In the genomic region with DNA sequence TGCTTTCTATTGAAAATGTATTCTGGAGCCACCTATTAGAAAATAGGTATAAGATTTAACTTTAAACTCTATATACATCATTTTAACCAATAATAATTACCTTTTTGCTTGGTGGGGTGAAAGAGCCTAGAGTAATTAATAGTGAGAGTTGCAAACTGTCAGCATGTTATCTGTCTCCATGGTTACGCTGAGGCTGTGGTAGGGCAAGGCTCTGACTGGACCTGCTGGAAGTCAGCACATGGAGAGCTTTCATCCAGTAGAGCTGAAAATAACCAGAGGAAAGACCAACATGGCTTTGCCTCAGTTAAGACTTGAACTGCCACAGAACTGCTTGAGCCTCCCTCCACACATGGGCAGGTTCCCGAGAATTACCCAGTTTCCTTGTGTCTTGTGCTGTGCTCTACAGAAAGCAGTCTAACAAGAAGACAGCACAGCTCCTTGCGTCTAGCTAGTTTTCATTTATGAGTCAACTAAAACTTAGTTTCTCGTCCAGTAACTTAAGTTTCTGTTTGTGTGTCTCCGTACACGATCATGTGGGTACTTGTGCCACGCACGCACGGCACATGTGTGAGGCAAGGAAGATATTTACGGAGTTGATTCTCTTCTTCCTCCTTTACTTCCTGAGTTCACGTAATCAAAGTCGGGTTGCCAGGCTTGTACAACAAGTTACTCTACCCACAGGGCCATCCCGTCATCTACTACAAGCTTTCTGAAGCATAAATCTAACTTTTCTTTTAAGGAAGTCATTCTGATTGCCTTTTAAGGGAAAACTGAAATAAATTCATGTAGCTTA, we compare ENCODE assay signal across 23 mouse cellular contexts.
DNase-seq lines count a peak whose midpoint lies in the region; ATAC-seq lines count a peak whose summit lies in the region.
"Had no signal": no experiment of that assay in that cellular context is flagged by ENCODE, and none has a peak within 500 bp of the region (broad histone marks: within the 10 kb centered on the region; RNA-seq: fewer than 3 reads in every experiment).

No protein-coding gene starts in this region.

- no peak for DNase-seq in heart, adult 8-10 months (ENCODE audit: low spot score)
- peak; percentile 3 for DNase-seq in T-cell, adult 2 months (ENCODE audit: low spot score)
- no peak for DNase-seq in left cerebral cortex, postnatal 25 days (ENCODE audit: low spot score in 2 of 2)
- DNase-seq: adrenal gland, postnatal 36 days; cerebellum, adult 11 months; cerebellum, postnatal 14 days; gastrocnemius, postnatal 36 days; kidney, adult 11 months; kidney, postnatal 4 days; layer of hippocampus, adult 9-11 months; liver, embryonic 13.5 days; lung, embryonic 14.5 days; right cerebral cortex, postnatal 4 days; thymus, postnatal 25 days had no signal

- peaks cover 12% of the 10 kb centered on the region for H3K4me1 ChIP-seq in heart, embryonic 12.5 days (replicated peaks)
- H3K4me1 ChIP-seq in forebrain, embryonic 13.5 days: peaks cover 1% of the 10 kb centered on the region; the same call in 1 of the 2 replicates
- H3K4me1 ChIP-seq: embryonic facial prominence, embryonic 12.5 days; kidney, embryonic 15.5 days; liver, embryonic 13.5 days had no signal

- 0 out of 2 replicates have a peak overlapping the region, but pooled peaks have one; percentile 1 for H3K27ac ChIP-seq in heart, embryonic 12.5 days (ENCODE audit: poor library complexity, severe bottlenecking)
- H3K27ac ChIP-seq in forebrain, embryonic 13.5 days: no peak overlapping the region
- H3K27ac ChIP-seq: embryonic facial prominence, embryonic 12.5 days; hindbrain, embryonic 13.5 days; kidney, embryonic 15.5 days; liver, embryonic 13.5 days; midbrain, embryonic 12.5 days; stomach, embryonic 15.5 days had no signal

- H3K4me3 ChIP-seq in heart, embryonic 12.5 days: no peak overlapping the region
- H3K4me3 ChIP-seq in forebrain, embryonic 13.5 days: no peak overlapping the region
- H3K4me3 ChIP-seq: embryonic facial prominence, embryonic 12.5 days; hindbrain, embryonic 13.5 days; kidney, embryonic 15.5 days; liver, embryonic 13.5 days; midbrain, embryonic 12.5 days; stomach, embryonic 15.5 days had no signal

- H3K9me3 ChIP-seq in heart, embryonic 12.5 days (replicated peaks): no peaks in the 10 kb centered on the region
- no peaks in the 10 kb centered on the region for H3K9me3 ChIP-seq in forebrain, embryonic 13.5 days (replicated peaks)
- H3K9me3 ChIP-seq: embryonic facial prominence, embryonic 12.5 days; hindbrain, embryonic 13.5 days; kidney, embryonic 15.5 days; liver, embryonic 13.5 days; midbrain, embryonic 12.5 days; stomach, embryonic 15.5 days had no signal

- H3K36me3 ChIP-seq in heart, embryonic 12.5 days: peaks cover 20% of the 10 kb centered on the region
- peaks cover 10% of the 10 kb centered on the region for H3K36me3 ChIP-seq in forebrain, embryonic 13.5 days (ENCODE audit: poor library complexity, severe bottlenecking)
- H3K36me3 ChIP-seq: stomach, embryonic 15.5 days had no signal

- H3K27me3 ChIP-seq in heart, embryonic 12.5 days (replicated peaks): no peaks in the 10 kb centered on the region
- H3K27me3 ChIP-seq in forebrain, embryonic 13.5 days: no peaks in the 10 kb centered on the region
- H3K27me3 ChIP-seq: embryonic facial prominence, embryonic 12.5 days; hindbrain, embryonic 13.5 days; kidney, embryonic 15.5 days; liver, embryonic 13.5 days; midbrain, embryonic 12.5 days; stomach, embryonic 15.5 days had no signal

- 81% methylated on average over 13 of the region's 13 CpGs for WGBS in heart, embryonic 12.5 days
- 94% methylated on average over 13 of the region's 13 CpGs for WGBS in forebrain, embryonic 13.5 days

- H3K9ac ChIP-seq in heart, embryonic 12.5 days: no peak overlapping the region
- H3K9ac ChIP-seq in forebrain, embryonic 13.5 days: no peak overlapping the region
- H3K9ac ChIP-seq: embryonic facial prominence, embryonic 12.5 days; hindbrain, embryonic 13.5 days; kidney, embryonic 15.5 days; liver, embryonic 13.5 days; lung, embryonic 14.5 days; midbrain, embryonic 12.5 days; stomach, embryonic 15.5 days had no signal

- ATAC-seq in heart, embryonic 12.5 days (ENCODE audit: insufficient number of reproducible peaks, low FRiP score): no peak; the same call in 1 of the 2 replicates
- peak; percentile 76 for ATAC-seq in common myeloid progenitor, adult 5-6 weeks (replicated peaks; ENCODE audit: low read depth, poor library complexity, severe bottlenecking)
- ATAC-seq in megakaryocyte-erythroid progenitor cell, adult 5-6 weeks (replicated peaks; ENCODE audit: low FRiP score, low TSS enrichment, poor library complexity, severe bottlenecking): peak; percentile 57; the same call in 1 of the 2 replicates
- ATAC-seq in forebrain, embryonic 13.5 days: no peak

- H3K4me2 ChIP-seq in heart, embryonic 12.5 days: no peak overlapping the region
- H3K4me2 ChIP-seq in forebrain, embryonic 13.5 days: no peak overlapping the region
- H3K4me2 ChIP-seq: embryonic facial prominence, embryonic 12.5 days; hindbrain, embryonic 13.5 days; kidney, embryonic 15.5 days; liver, embryonic 13.5 days; lung, embryonic 14.5 days; midbrain, embryonic 12.5 days; stomach, embryonic 15.5 days had no signal

- intact Hi-C loops in left cerebral cortex, postnatal 25 days (cut with DNase I): no loop called here

Comparison
In these comparisons a context has a peak if more than half of its experiments do, and no peak if none do; other contexts are left out.
1. ATAC-seq: peak in common myeloid progenitor, adult 5-6 weeks (single experiment) and megakaryocyte-erythroid progenitor cell, adult 5-6 weeks (single experiment); none in heart, embryonic 12.5 days (single experiment) and forebrain, embryonic 13.5 days (single experiment).